Mouse (Mus musculus) brain, embryonic 14.5 days (tissue): ENCODE measurements at regions not wholly inside any gene's neighbourhood (a gene's known extent, or its start where the extent isn't known, plus 50 kb on each side); places are given as distances from the start of the nearest gene placed in this dataset.

Experiments used
- DNase-seq: peaks from one replicate; pipeline ENCODE4 v3.0.0-alpha.2; 2011; ENCODE audit warnings: low read depth
- CTCF ChIP-seq: fragments of 200-500 bp; IDR thresholded peaks from 2 replicates; pipeline ENCODE4 v1.5.1; 2012; ENCODE audit warnings: inconsistent platforms, mild to moderate bottlenecking, moderate library complexity, borderline replicate concordance; ENCODE audit not compliant: insufficient read depth, insufficient read length; ENCODE audit errors: extremely low read depth
- POLR2A ChIP-seq: fragments of 200-500 bp; IDR thresholded peaks from 2 replicates; pipeline ENCODE4 v1.6.1; 2012; ENCODE audit warnings: mild to moderate bottlenecking, inconsistent platforms, borderline replicate concordance; ENCODE audit not compliant: poor library complexity, insufficient read depth, insufficient read length, severe bottlenecking; ENCODE audit errors: extremely low read depth

- DNase-seq: peak; percentile 86
- TF ChIP-seq POLR2A (no peak), CTCF (peak; percentile 79)
These were observed 221.2 kb downstream of the Myh15 start for GRCm38 (mm10) chr16:49278478-49278877.

DNA sequence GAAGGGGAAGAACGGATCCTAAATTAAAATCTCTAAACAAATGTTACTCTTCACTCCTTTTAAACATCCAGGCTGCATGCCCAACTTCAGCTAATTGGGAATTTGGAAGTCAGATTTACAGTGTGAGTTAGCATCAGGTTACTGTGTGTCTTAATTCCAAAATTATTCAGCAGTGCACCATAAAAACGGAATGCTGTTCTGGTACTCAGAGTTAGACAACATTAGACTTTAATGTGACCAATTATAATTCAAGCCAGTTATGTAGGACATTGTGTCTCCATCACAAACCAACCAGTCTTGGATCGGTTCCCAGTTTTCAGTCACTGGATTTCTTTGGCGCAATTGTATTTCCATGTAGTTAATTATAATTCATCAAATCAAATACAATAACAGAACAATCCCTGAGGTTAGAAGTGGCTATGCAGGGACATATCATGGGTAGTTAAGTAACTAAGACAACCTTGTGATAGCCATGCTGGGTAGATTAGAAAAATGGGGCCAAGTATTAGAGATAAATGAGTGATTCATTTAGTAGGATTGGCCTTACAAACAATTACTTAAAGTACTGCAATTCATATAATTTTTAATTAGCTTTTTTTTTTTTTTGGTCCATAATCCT lies 230.9 kb downstream of the Myh15 start:
- peak; percentile 91 for DNase-seq
- TF ChIP-seq POLR2A (no peak), CTCF (no peak)

DNA sequence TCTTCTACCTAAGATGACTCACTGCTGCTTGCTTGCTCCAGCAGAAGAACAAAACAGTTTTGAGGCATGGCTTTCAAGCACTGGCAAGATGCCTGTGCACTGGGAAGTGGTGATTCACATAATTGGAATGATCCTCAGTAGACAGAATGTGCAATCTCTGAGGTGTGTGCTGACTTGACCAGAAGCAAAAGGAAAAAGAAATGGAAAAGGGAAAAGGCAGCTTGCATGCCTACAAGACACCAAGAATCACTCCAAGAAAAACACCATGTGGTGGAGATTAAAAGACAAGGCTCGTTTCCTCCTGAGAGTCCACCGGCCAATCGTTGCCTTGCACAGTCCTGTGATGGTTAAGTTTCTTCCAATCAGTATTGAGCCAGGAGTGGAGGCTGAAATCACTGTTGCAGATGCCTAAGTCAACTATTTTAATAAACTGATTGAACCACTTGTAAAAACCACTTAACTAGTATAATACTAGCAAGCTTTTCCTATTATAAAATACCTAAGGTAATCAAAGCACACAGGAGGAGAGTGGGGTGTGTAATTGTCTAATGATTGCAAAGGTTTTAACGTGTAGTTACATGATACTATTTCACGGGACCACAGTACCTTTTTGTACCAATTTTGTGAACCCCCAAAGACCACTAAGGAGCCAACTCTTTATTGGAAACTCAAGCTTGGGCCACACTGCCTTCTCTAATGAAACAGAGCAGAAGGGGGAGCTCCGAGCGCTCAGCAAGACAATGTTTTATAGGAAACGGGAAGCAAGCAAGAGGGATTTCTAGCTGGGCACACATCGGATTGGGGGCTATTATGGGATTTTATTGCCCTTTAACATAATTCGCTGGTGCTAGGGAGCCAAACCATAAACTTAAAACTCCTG lies 232.2 kb downstream of the Myh15 start:
- DNase-seq: peak; percentile 71
- TF ChIP-seq CTCF (no peak), POLR2A (no peak)

DNA sequence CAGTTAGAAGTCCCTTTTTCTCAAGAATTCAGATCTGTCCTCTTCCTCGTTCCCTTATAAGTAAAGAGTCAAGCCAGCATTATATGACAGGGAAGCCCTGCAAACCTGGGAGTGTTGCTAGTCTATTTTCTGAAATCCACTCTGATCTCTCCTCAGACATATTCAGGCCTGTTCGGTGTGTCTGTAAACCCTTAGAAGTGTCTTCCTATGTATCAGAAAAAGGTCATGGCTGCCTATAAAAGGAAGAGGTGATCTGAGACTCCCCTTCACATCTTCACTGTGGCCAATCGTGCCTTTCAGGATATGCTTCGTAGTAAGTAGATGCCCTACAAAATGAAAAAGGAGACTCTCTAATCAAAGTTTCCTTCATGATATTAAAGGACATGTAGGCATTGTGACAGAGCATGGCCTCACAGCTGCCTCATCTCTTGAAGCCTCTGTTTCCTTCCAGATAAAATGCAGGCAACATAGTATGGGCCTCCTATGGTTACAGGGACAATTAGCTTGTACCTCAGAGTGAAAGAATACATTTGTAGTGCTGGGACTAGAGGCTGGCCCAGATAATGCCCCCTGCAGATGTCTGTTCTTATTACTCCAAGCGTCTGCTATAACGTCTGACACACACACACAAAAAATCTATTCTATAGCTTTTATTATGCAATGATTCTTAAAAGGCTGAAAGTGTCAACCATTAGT lies 246.5 kb downstream of the Myh15 start:
- no peak for TF ChIP-seq POLR2A
- TF ChIP-seq CTCF: no peak
- DNase-seq: peak; percentile 71

- no peak for DNase-seq
- TF ChIP-seq CTCF (no peak), POLR2A (no peak)
These were observed 247.1 kb downstream of the Myh15 start for GRCm38 (mm10) chr16:49304354-49304753.

- TF ChIP-seq CTCF: no peak
- TF ChIP-seq POLR2A: no peak
- DNase-seq: peak; percentile 43
These were observed 259.8 kb downstream of the Myh15 start for GRCm38 (mm10) chr16:49317061-49317460.

DNA sequence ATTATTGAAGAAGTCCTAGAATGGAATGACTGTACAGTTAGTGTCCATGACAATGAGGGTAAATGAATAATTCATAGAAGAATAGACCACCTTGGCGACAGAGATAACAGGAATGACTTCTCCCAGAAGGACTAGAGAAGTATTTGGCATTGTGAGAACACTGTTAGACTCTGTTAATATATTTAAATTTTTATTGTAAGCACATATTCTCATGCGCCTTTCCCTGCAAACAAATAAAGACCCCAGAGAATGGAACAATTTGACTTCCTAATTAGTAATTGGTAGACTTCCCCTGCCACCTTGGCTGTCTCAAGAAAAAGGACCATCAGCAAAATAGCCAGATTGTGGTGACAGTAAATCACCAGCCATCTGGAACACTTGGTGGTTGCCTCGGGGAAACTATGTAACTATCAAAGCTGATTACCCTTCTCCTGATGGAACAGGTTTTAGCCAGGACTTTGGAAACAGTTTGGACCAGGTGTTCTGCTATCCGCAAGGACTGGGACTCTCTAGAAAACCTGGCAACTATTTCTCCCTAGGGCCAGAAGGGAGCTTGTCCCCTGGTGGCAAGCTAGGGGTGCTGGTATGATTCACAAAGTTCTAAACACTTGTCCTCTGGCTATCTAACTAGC lies 261.9 kb downstream of the Myh15 start:
- DNase-seq: peak; percentile 72
- no peak for TF ChIP-seq CTCF
- no peak for TF ChIP-seq POLR2A

- no peak for TF ChIP-seq CTCF
- no peak for TF ChIP-seq POLR2A
- DNase-seq: no peak
These were observed 262.5 kb downstream of the Myh15 start for GRCm38 (mm10) chr16:49319774-49320173.

- TF ChIP-seq POLR2A (no peak), CTCF (no peak)
- peak; percentile 55 for DNase-seq
These were observed 264.7 kb downstream of the Myh15 start for GRCm38 (mm10) chr16:49321951-49322350.

DNA sequence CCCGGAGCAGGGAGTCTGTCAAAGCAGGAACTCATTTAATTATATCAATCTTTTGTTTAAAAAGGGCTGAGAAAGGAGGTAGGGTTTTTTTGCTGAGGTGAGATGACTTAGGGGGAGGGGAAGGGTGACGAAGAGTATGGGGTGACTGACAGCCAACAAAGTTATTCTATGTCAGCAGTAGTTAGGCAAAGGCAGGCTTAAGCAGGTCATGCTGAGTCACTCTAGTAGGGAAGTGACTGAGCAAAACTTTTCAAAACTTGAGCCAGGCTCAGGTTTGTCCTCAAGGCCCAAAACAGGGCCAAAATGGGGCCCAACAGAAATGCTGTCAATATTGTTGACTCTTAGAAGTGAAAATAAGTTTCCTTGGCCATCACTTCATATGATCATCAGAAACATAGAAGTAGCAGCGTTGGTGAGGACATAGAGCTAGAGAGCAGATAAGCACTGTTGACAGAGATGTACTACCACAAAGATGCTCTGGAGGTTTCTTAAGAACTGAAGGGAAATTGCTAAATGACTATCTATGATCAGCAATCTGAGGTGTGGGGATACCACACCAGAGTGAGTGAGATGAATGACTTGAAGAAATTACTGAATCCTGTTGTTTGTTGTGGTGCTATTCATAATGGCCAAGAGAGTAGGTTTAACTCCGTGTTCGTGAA lies 273.6 kb downstream of the Myh15 start:
- DNase-seq: no peak

DNA sequence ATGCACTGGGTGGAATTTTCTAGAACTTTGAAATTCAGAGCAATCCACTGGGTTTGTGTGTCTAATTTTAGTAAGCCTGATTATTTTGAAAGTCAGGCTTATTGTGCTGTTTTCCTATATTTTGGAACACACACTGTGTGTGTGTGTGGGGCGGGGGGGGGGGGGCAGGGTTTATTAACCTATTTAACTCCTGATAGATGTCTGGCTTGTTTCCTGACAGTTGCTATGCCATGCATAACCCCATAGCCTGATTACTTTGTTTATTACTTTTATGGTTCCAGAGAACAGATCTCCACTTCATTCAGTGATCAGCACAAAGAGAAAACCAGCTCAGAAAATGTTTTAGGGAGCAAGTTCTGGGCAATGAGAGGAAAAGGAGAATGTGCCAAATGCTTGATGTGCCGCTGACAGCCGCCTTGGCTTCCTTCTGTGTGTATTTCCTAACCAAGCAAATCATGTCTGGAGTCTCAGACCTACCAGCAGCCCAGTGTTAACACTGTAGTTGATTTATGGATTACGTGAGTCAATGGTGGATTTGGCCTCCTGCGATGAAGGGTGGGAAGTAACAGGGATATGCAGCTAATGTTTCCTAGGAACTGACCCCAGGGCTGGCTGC lies 274.9 kb downstream of the Myh15 start:
- peak; percentile 87 for DNase-seq
- TF ChIP-seq CTCF: no peak
- no peak for TF ChIP-seq POLR2A

More for the DNA sequence above, 273.6 kb downstream of the Myh15 start:
- no peak for TF ChIP-seq POLR2A
- TF ChIP-seq CTCF: no peak
